Mouse (Mus musculus) yolk sac, embryonic 10.5 days (tissue): ENCODE data around the gene Tmem274.
"Not testable (repeated sequence)": the region's sequence is repeated elsewhere in the genome, so short reads cannot be mapped to it uniquely, and the experiment has no call there.

Experiments used
- DNase-seq: peaks from one replicate; pipeline ENCODE4 v3.0.0-alpha.2; 2017; ENCODE audit warnings: low spot score

The Tmem274 gene

GRCm38 (mm10) chr4:149477078-149477477 lies at the start of gene Tmem274:
Gene Tmem274 (plus strand): TSS chr4:149477378.
- DNase-seq = no peak

DNA sequence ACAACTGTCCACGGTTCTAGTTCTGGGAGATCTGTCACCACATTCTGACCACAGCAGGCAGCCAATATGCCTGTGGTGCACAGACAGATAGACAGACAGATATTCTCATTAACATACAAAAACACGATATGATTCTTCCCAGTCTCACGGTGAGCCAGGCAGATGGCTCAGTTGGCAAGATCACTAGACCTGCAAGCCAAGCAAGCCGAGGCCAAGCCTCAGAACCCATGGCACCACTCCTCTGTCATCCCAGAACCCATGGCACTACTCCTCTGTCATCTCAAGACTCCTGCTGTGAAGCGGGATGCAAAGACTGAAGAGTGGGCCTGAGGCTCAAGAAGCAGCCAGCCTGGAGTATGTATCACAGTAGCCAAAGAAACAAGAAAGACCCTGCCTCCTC lies 47.6 kb upstream of the Tmem274 start:
- no peak for DNase-seq

GRCm38 (mm10) chr4:149431887-149432286 lies 45.3 kb upstream of the Tmem274 start:
- not testable (repeated sequence) for DNase-seq

GRCm38 (mm10) chr4:149440576-149440975 lies 36.6 kb upstream of the Tmem274 start:
- no peak for DNase-seq

GRCm38 (mm10) chr4:149442436-149442835 lies 34.7 kb upstream of the Tmem274 start:
- DNase-seq = no peak

- DNase-seq = no peak
Observed at GRCm38 (mm10) chr4:149444465-149444864, 32.7 kb upstream of the Tmem274 start.

DNA sequence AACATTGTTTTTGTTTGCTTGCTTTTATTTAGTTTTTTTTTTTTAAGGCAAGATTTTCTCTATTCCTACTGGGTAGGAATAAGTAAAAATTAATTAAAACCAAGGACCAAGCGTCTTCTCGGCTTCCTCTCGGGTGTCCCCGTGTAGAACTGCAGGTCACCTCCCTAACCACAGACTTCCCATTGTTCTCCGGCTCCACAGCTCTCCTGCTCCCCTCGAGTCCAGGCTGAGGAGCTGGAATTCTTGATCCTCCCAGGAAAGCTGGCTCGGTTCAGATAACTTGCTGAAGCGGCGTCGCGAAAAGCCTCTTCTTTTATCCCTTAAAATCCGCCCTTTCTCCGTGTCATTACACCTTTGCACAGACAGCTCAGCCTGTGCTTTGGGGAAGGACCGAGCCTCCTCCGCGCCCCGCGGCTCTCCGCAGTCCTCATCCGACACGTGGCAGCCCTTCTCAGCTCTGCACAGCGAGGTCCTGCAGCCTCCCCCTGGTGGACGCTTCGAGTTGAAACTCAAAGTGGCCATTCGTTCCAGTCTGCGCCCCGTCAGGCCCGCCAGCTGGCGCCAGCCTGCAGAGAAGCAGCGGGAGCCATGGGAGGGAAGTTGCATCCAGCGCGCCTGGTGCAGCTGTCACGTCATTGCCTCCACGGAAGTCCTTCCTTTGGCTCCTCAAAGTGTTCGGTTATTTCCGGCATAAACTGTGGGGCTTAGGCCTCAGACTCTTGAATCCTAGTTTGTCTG lies 32.0 kb upstream of the Tmem274 start:
- DNase-seq = peak; percentile 93

- DNase-seq = peak; percentile 72
Observed at GRCm38 (mm10) chr4:149445868-149446267, 31.3 kb upstream of the Tmem274 start.

DNA sequence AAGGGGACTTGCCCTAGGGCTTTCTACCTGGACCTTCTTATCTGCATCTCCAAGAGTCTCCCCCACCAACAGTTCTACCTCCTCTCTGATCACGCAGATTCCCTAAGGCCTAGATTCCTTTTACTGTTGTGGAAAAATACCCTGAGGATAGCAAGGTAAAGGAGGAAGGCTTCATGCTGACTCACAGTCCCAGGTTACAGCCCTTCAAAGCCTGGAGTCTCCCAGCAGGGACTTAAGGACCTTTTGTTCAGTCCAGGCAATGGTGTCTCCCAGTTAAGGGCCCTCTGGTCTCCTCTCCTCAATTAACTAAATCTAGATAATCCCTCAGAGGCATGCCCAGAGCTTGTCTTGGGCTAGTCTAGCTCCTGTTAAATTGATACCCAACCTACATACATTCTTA lies 30.9 kb upstream of the Tmem274 start:
- no peak for DNase-seq

- no peak for DNase-seq
Observed at GRCm38 (mm10) chr4:149450636-149451035, 26.5 kb upstream of the Tmem274 start.

GRCm38 (mm10) chr4:149453656-149454055 lies 23.5 kb upstream of the Tmem274 start:
- no peak for DNase-seq

GRCm38 (mm10) chr4:149454263-149454662 lies 22.9 kb upstream of the Tmem274 start:
- no peak for DNase-seq

DNA sequence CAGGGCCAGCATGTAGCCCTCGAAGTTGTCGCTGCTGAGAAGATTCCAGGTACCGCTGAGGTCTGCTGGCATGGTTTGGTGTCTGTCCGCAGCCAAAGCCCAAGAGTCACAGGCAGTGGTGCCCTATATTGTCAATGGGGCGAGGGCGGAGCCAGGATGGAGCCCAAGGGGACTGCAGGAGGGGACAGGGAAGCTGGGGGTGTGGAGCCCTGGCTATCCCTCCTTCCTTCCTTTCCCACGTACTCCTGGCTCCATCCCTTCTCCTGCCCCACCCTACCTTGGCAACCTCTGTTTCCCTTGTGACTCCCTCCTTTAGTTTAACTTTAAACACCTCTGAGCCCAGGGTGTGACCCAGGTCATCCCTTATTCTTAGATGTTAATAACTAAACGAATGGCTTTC lies 22.3 kb upstream of the Tmem274 start, which contains the start of gene Rbp7:
Gene Rbp7 (minus strand): TSS at position 100 of the 400 bp plus-strand sequence.
- DNase-seq = no peak

GRCm38 (mm10) chr4:149457163-149457562 lies 20.0 kb upstream of the Tmem274 start:
- DNase-seq = not testable (repeated sequence)

GRCm38 (mm10) chr4:149457831-149458430 lies 19.2 kb upstream of the Tmem274 start:
- DNase-seq = no peak

GRCm38 (mm10) chr4:149458526-149458925 lies 18.7 kb upstream of the Tmem274 start:
- DNase-seq = no peak

DNA sequence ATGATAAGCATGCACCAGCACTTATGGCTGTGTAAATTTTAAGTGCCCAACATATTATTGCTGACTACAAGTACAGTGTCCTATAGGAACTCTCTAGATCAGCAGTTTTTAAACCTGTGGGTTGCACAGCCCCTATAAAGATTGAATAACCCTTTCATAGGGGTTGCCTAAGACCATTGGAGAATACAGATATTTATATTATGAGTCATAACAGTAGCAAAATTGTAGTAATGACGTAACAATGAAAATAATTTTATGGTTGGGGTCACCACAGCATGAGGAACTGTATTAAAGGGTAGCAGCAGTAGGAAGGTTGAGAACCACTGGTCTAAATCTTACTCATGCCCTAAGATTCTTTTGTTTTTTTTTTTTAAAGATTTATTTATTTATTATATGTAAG lies 17.8 kb upstream of the Tmem274 start:
- no peak for DNase-seq

DNA sequence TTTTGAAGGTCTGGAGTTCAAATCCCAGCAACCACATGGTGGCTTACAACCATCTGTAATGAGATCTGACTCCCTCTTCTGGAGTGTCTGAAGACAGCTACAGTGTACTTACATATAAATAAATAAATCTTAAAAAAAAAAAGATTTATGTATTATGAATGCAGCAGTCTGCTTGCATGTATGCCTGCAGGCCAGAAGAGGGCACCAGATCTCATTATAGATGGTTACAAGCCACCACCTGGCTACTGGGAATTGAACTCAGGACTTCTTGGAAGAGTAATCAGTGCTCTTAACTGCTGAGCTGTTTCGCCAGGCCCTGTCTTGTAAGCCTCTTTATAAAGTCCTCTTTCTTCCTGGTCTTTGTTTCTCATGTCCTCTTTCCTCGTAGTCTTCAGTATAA lies 16.7 kb upstream of the Tmem274 start:
- not testable (repeated sequence) for DNase-seq

DNA sequence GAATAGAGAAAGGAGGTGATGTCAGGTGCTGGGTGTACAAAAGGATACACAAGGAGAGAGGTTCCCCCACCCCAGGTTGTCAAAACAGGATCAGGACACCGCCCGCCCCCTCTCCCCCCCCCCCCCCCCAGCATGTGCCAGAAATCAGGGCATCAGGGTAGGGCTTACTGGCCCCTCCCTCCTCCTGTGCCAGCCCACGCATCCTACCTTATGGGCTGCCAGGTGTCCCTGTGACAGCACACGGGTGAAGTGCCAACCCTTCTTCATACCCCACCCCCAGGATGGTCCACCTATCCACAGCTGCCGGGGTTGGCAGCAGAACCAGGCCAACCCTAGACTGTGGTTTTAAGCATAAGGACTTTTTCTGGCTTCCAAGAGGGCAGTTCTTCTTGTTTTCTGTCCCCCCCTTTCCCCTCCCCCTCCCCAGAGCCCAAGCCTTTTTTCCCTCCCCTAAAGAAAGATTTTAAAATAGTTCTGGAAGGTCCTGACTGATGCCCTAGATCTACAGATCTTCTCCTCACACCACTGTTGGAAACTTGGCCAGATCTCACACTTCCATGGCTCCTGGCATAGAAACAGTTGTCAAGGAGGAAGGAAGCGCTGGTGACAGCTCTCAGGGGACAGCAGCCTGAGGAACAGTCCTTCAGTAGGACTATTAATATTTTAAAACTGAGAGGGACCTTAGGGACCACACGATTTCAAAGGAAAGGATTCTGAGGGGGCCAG lies 15.4 kb upstream of the Tmem274 start:
- no peak for DNase-seq

DNA sequence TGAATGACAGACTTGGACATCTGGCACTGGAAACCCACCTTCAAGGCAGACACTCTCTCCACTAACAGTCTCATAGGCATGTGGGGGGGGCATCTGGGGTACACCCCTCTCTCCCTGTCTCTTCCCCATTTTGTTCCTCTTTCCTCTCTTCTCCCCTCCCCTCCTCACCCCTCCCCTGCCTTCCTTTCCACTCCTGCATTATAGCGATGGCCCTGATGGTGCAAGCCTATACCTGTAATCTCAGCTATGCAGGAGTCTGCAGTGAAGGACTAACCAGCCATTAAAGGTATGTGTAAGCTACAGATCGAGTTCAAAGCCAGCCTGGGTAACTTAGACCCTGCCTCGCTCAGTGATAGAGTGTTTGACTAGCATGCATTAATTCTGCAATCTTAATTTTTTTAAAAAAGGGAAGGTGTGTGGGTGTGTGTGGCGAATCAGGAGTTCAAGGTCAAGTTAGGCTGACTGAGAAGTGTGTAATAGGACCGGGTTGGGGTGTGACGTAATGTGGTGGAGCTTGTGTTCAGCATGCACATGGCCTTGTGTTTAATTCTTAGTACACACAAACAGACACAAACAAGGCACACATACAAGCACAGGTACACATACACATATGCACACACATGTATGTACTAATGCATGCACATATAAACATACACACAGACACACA lies 14.7 kb upstream of the Tmem274 start:
- no peak for DNase-seq

DNA sequence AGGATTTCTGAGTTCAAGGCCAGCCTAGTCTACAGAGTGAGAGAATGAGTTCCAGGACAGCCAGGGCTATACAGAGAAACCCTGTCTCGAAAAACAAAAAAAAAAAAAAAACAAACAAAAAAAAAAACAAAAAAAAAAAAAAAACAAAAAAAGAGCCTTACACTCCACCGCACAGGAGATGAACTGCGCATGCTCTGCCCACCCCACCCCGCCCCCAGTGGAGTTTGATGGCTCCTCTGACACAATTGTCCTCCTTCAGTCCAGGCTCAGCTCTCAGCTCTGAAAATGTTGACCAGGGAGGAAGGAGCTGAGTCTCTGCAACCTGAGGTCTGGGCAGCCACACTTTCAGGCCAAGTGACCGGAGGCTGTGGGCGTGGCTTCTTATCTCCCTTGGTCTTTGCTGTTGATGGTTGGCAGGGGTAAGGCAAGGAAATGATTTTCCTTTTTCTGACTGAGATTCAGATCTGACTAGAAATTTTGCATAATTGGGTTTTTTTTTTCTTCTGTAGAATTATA lies 13.7 kb upstream of the Tmem274 start:
- DNase-seq = no peak

GRCm38 (mm10) chr4:149469557-149469956 lies 7.6 kb upstream of the Tmem274 start:
- DNase-seq = no peak
